Mouse (Mus musculus) limb, embryonic 11.5 days (tissue): ENCODE measurements around the gene Tlcd2. TPM values are rescaled to one million over a fixed set of nuclear protein-coding genes. Genes with fewer than 3 reads are reported as not detected.

Source experiments
- ATAC-seq: fragments of 200-750 bp; cut with Nextera tagmentation; 2 replicates; pipeline ENCODE4 v1.8.0; 2017; ENCODE audit warnings: low read depth; ENCODE audit not compliant: insufficient number of reproducible peaks, low FRiP score, low TSS enrichment
- DNase-seq: peaks from one replicate; pipeline ENCODE4 v3.0.0-alpha.2; 2015; ENCODE audit warnings: low spot score
- H3K27ac ChIP-seq: fragments of 300-500 bp; sonication (generic); replicated peaks from 2 replicates; pipeline ENCODE4 v1.5.1; 2014; ENCODE audit warnings: low read depth, mild to moderate bottlenecking, low read length
- H3K27me3 ChIP-seq: fragments of 300-500 bp; sonication (generic); 2 replicates; pipeline ENCODE4 v1.6.1; 2014; ENCODE audit warnings: mild to moderate bottlenecking, low read length, mixed read lengths; ENCODE audit not compliant: control insufficient read depth, insufficient read depth
- H3K36me3 ChIP-seq: fragments of 300-500 bp; sonication (generic); 2 replicates; pipeline ENCODE4 v1.6.1; 2014; ENCODE audit warnings: mild to moderate bottlenecking, low read length, moderate library complexity, mixed read lengths; ENCODE audit not compliant: control insufficient read depth, insufficient read depth
- H3K4me1 ChIP-seq: fragments of 300-500 bp; sonication (generic); 2 replicates; pipeline ENCODE4 v1.6.1; 2014; ENCODE audit warnings: low read length, mixed read lengths; ENCODE audit not compliant: control insufficient read depth, insufficient read depth
- H3K4me2 ChIP-seq: fragments of 300-500 bp; sonication (generic); 2 replicates; pipeline ENCODE4 v1.6.1; 2014; ENCODE audit warnings: low read depth, mild to moderate bottlenecking, moderate library complexity; ENCODE audit not compliant: severe bottlenecking
- H3K4me3 ChIP-seq: fragments of 300-500 bp; sonication (generic); 2 replicates; pipeline ENCODE4 v1.5.1; 2014; ENCODE audit warnings: low read depth, low read length
- H3K9ac ChIP-seq: fragments of 300-500 bp; sonication (generic); 2 replicates; pipeline ENCODE4 v1.6.1; 2014; ENCODE audit warnings: mild to moderate bottlenecking, low read length
- H3K9me3 ChIP-seq: fragments of 300-500 bp; sonication (generic); 2 replicates; pipeline ENCODE4 v1.6.1; 2016; ENCODE audit warnings: low read length; ENCODE audit not compliant: control insufficient read depth
- WGBS: fragments of 180-500 bp; shearing (Covaris S2); extraction: QIAGEN DNeasy Blood & Tissue Kit; methylation state at CpG from one replicate; pipeline ENCODE4 v1.1.7; 2014; 5-methylcytosine and 5-hydroxymethylcytosine counted together
- microRNA counts: library from miRNA; unstranded; fragments of <30 nt; microRNA quantifications from one replicate; lab custom pipeline; 2016
- microRNA-seq: library from miRNA; unstranded; fragments of <30 nt; microRNA quantifications from one replicate; pipeline ENCODE4, GENCODE M21; 2016
- polyA plus RNA-seq: library from polyadenylated mRNA; unstranded; fragments of >200 nt; fragmentation: Nextera tagmentation; extraction: Ambion mirVana; gene quantifications from 2 replicates; pipeline ENCODE4 v1.2.1, GENCODE M21; 2014

Gene Tlcd2
- polyA plus RNA-seq, 1 experiment from 2014 or later, result 10.4 TPM

DNA sequence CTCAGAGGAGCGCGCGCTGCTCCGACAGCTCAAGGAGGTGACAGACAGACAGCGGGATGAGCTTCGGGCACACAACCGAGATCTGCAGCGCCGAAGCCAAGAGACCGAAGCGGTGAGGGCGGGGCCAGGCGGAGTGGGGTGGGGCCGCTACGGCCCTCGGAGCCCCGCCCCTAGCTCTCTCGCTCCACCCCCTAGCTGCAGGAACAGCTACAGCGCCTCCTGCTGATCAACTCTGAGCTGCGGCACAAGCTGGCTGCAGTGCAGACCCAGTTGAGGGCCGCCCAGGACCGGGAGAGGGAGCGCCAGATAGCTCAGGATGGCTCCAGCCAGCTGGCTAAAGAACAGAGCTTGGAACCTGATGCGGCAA is 49.1 kb downstream of the Tlcd2 start:
- peak; percentile 96 for DNase-seq
- no peaks in the 10 kb centered on the region for H3K9me3 ChIP-seq
- ATAC-seq, result peak; percentile 85
- H3K4me3 ChIP-seq, result peak overlapping the region; percentile 39
- peaks cover 21% of the 10 kb centered on the region for H3K36me3 ChIP-seq
- peaks cover 14% of the 10 kb centered on the region for H3K4me1 ChIP-seq
- H3K9ac ChIP-seq, result peak overlapping the region; percentile 39
- WGBS, result under 1% methylated on average over 24 of the region's 24 CpGs
- peak overlapping the region; percentile 87 for H3K4me2 ChIP-seq
- H3K27ac ChIP-seq, result no peak overlapping the region
- no peaks in the 10 kb centered on the region for H3K27me3 ChIP-seq

DNA sequence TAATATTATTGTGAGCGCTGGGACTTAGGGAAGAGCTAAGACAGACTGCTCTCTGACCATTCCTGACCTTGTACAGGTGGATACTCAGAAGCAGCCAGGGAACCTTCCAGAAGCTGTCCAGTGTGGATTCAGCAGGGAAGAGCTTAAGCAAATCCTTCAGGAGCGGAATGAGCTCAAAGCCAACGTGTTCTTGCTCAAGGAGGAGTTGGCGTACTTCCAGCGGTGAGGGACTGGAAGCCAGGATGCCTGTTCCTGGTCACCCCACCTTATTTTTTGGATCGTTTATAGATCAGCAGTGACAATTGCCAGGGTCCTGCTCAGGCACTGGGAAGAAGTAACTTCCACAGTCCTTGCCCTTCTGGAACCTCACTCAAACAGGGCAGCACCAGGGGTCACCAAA is 49.7 kb downstream of the Tlcd2 start:
- Histone ChIP-seq H3K4me2 (no peak overlapping the region), H3K27ac (no peak overlapping the region), H3K4me3 (no peak overlapping the region), H3K4me1 (peaks cover 14% of the 10 kb centered on the region), H3K36me3 (peaks cover 18% of the 10 kb centered on the region), H3K9ac (no peak overlapping the region), H3K9me3 (no peaks in the 10 kb centered on the region), H3K27me3 (no peaks in the 10 kb centered on the region)
- ATAC-seq (no peak), DNase-seq (no peak)
- 87% methylated on average over 6 of the region's 6 CpGs for WGBS

DNA sequence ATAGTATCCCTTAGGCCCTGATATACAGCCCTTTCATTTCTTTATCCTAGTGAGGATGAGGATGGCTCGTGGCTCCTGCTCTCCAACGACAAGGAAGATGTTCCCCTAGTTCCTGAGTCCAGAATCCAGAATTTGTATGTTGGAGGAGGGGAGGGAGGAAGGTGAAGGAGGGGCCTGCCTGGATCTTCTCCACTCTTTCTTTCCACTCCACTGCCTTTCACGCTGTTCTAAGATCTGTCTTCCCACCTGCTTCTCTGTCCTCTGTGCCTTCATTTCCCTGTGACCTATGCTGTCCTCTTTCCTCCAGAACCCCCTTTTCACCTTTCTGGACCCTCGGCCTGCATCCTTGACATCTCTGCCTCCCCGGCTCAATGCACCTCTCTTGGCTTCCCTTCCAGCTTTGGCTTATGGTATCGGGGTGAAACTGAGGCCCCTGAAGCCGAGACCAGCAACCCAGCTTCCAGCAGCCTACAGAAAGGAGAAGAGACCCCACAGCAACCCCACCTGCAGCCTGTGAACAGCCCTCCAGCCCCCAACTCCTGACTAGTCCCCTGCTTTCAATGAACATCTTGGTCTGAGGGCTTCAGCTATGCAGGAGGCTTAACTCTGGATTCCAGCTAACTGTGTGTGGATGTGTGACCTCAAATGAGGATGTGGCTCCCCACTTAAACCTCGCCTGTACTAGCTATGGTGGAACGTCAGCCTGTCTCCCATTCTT is 50.9 kb downstream of the Tlcd2 start:
- ATAC-seq (no peak), DNase-seq (no peak)
- Histone ChIP-seq H3K4me3 (no peak overlapping the region), H3K27me3 (no peaks in the 10 kb centered on the region), H3K9ac (no peak overlapping the region), H3K4me1 (peaks cover 14% of the 10 kb centered on the region), H3K4me2 (no peak overlapping the region), H3K36me3 (peaks cover 14% of the 10 kb centered on the region), H3K9me3 (no peaks in the 10 kb centered on the region), H3K27ac (no peak overlapping the region)
- WGBS, result 85% methylated on average over 9 of the region's 9 CpGs

- Histone ChIP-seq H3K27ac (no peak within 1 kb of the TSS), H3K36me3 (peaks cover 10% of the 10 kb centered on the region), H3K4me3 (no peak within 1 kb of the TSS), H3K4me2 (peak within 1 kb of the TSS; percentile 17; the same call in 1 of the 2 replicates), H3K27me3 (no peaks in the 10 kb centered on the region), H3K4me1 (peaks cover 14% of the 10 kb centered on the region), H3K9me3 (no peaks in the 10 kb centered on the region), H3K9ac (peak within 1 kb of the TSS; percentile 17; the same call in 1 of the 2 replicates)
- DNase-seq (no peak), ATAC-seq (no peak)
- WGBS, result 54% methylated on average over 8 of the region's 8 CpGs
These were observed 51.8 kb downstream of the Tlcd2 start, which contains the start of gene Scarf1 for GRCm38 (mm10) chr11:75513336-75513735. Scarf1 (plus strand) TSS chr11:75513540.

- no peak overlapping the region for H3K4me2 ChIP-seq
- no peak overlapping the region for H3K9ac ChIP-seq
- no peaks in the 10 kb centered on the region for H3K27me3 ChIP-seq
- WGBS, result 90% methylated on average over 25 of the region's 25 CpGs
- no peak overlapping the region for H3K4me3 ChIP-seq
- no peaks in the 10 kb centered on the region for H3K36me3 ChIP-seq
- no peak overlapping the region for H3K27ac ChIP-seq
- ATAC-seq, result no peak
- DNase-seq, result no peak
- H3K9me3 ChIP-seq, result no peaks in the 10 kb centered on the region
- peaks cover under 1% of the 10 kb centered on the region; the same call in 1 of the 2 replicates for H3K4me1 ChIP-seq
These were observed 53.7 kb downstream of the Tlcd2 start for GRCm38 (mm10) chr11:75515186-75515585.

GRCm38 (mm10) chr11:75519834-75520633 is 58.5 kb downstream of the Tlcd2 start:
- Histone ChIP-seq H3K4me2 (no peak overlapping the region), H3K4me1 (no peaks in the 10 kb centered on the region), H3K27ac (no peak overlapping the region), H3K27me3 (no peaks in the 10 kb centered on the region), H3K36me3 (no peaks in the 10 kb centered on the region), H3K4me3 (no peak overlapping the region), H3K9ac (peak overlapping the region; percentile 18; the same call in 1 of the 2 replicates), H3K9me3 (no peaks in the 10 kb centered on the region)
- 79% methylated on average over 15 of the region's 15 CpGs for WGBS
- no peak for DNase-seq
- no peak for ATAC-seq

MicroRNAs within 50 kb of the gene (microRNA counts, 519-probe panel; counts per million panel counts)
- microRNA mmu-miR-22 (lab: Ali Mortazavi, UCI), result 4,405 counts per million, percentile 68 among the panel's probes with 10 or more counts

Small RNA genes lying within 50 kb of the gene (microRNA-seq; reads per million reads assigned to microRNA genes)
- 1,354 reads per million, percentile 77 among the genes with 10 or more reads in this experiment for gene Mir22

Other genes with a start within 250 kb of the Tlcd2 start
- 151 and 154 TPM in 2 replicates for gene Rpa1, start 113.4 kb upstream of the Tlcd2 start, polyA plus RNA-seq
- gene Smyd4, start 113.3 kb upstream of the Tlcd2 start, polyA plus RNA-seq, result 14.3 and 15.2 TPM in 2 replicates
- 174 and 194 TPM in 2 replicates for gene Serpinf1, start 39.0 kb upstream of the Tlcd2 start, polyA plus RNA-seq
- 0.52 TPM in 1 of 2 replicates, not detected in the other for gene Serpinf2, start 22.1 kb upstream of the Tlcd2 start, polyA plus RNA-seq
- 3.3 and 3.4 TPM in 2 replicates for gene Wdr81, start 7.0 kb upstream of the Tlcd2 start, polyA plus RNA-seq
- 111 and 123 TPM in 2 replicates for gene Prpf8, start 25.1 kb downstream of the Tlcd2 start, polyA plus RNA-seq
- gene Rilp, start 48.4 kb downstream of the Tlcd2 start, polyA plus RNA-seq, result 0.50 and 0.59 TPM in 2 replicates
- gene Scarf1, start 51.8 kb downstream of the Tlcd2 start, polyA plus RNA-seq, result 4.5 and 4.7 TPM in 2 replicates
- gene Slc43a2, start 70.0 kb downstream of the Tlcd2 start, polyA plus RNA-seq, result 4.0 and 4.2 TPM in 2 replicates
- 67.3 and 70.7 TPM in 2 replicates for gene Pitpna, start 126.4 kb downstream of the Tlcd2 start, polyA plus RNA-seq
- 14.9 and 18.5 TPM in 2 replicates for gene Inpp5k, start 169.3 kb downstream of the Tlcd2 start, polyA plus RNA-seq
- gene Myo1c, start 188.8 kb downstream of the Tlcd2 start, polyA plus RNA-seq, result 12.8 and 15.8 TPM in 2 replicates
- gene Crk, start 217.5 kb downstream of the Tlcd2 start, polyA plus RNA-seq, result 107 and 110 TPM in 2 replicates